Mouse (Mus musculus) thymus, adult 2 months (tissue): ENCODE measurements around the gene Rsrc1. TPM values are rescaled to one million over a fixed set of nuclear protein-coding genes. Genes with fewer than 3 reads are reported as not detected.

Source experiments
- DNase-seq: peaks from one replicate; pipeline ENCODE4 v3.0.0; 2021
- H3K27ac ChIP-seq: fragments of 200-500 bp; 2 replicates; pipeline ENCODE4 v1.5.1; 2012; ENCODE audit warnings: low read length, control low read depth; ENCODE audit not compliant: control insufficient read depth, insufficient read depth
- H3K27me3 ChIP-seq: fragments of 200-500 bp; 2 replicates; pipeline ENCODE4 v1.6.1; 2012; ENCODE audit warnings: mild to moderate bottlenecking, low read length, moderate library complexity, mixed read lengths; ENCODE audit not compliant: control insufficient read depth, insufficient read depth
- H3K36me3 ChIP-seq: fragments of 200-500 bp; 2 replicates; pipeline ENCODE4 v1.6.1; 2012; ENCODE audit warnings: mild to moderate bottlenecking, low read length, moderate library complexity; ENCODE audit not compliant: control insufficient read depth, insufficient read depth
- H3K4me1 ChIP-seq: fragments of 200-500 bp; replicated peaks from 2 replicates; pipeline ENCODE4 v1.6.1; 2012; ENCODE audit warnings: low read length; ENCODE audit not compliant: control insufficient read depth, insufficient read depth
- H3K4me3 ChIP-seq: fragments of 200-500 bp; 2 replicates; pipeline ENCODE4 v1.5.1; 2012; ENCODE audit warnings: mild to moderate bottlenecking, low read length, control low read depth, moderate library complexity; ENCODE audit not compliant: control insufficient read depth, insufficient read depth
- CTCF ChIP-seq: fragments of 200-500 bp; IDR thresholded peaks from 2 replicates; pipeline ENCODE4 v1.5.1; 2012; ENCODE audit warnings: mild to moderate bottlenecking, control low read depth, low read length, moderate library complexity, borderline replicate concordance; ENCODE audit not compliant: control insufficient read depth, poor library complexity, insufficient read depth; ENCODE audit errors: extremely low read depth
- POLR2A ChIP-seq: fragments of 200-500 bp; IDR thresholded peaks from 2 replicates; pipeline ENCODE4 v1.6.1; 2012; ENCODE audit warnings: mild to moderate bottlenecking, low read length, control low read depth, moderate library complexity; ENCODE audit not compliant: control insufficient read depth, poor library complexity, insufficient read depth; ENCODE audit errors: extremely low read depth
- WGBS: fragments of 180-500 bp; shearing (Covaris S2); methylation state at CpG from one replicate; pipeline ENCODE4 v1.1.7; 2018; 5-methylcytosine and 5-hydroxymethylcytosine counted together
- polyA plus RNA-seq: library from polyadenylated mRNA; depleted of rRNA; stranded (reverse); fragments of >200 nt; gene quantifications from 2 replicates; pipeline ENCODE4 v1.2.3, GENCODE M21; 2012; rRNA removed

Rsrc1 gene
- polyA plus RNA-seq = 4.7 and 5.1 TPM in 2 replicates

GRCm38 (mm10) chr3:66981101-66981661 is at the start of gene Rsrc1:
Gene Rsrc1 (plus strand): TSS chr3:66981390.
- Histone ChIP-seq H3K27ac (no peak within 1 kb of the TSS), H3K4me3 (peak within 1 kb of the TSS; percentile 27), H3K4me1 (peaks cover 21% of the 10 kb centered on the region), H3K27me3 (peaks cover 29% of the 10 kb centered on the region), H3K36me3 (no peaks in the 10 kb centered on the region)
- no peak for TF ChIP-seq POLR2A
- TF ChIP-seq CTCF = no peak
- 1% methylated on average over 58 of the region's 62 CpGs for WGBS
- peak; percentile 40 for DNase-seq

GRCm38 (mm10) chr3:66939675-66940074 is 41.5 kb upstream of the Rsrc1 start:
- H3K4me3 ChIP-seq = no peak overlapping the region
- no peaks in the 10 kb centered on the region for H3K36me3 ChIP-seq
- no peaks in the 10 kb centered on the region for H3K27me3 ChIP-seq
- H3K4me1 ChIP-seq = no peaks in the 10 kb centered on the region
- TF ChIP-seq CTCF (no peak), POLR2A (no peak)
- DNase-seq = no peak
- WGBS = 86% methylated on average over 10 of the region's 10 CpGs
- H3K27ac ChIP-seq = no peak overlapping the region

GRCm38 (mm10) chr3:66955126-66955525 is 26.1 kb upstream of the Rsrc1 start:
- no peak for TF ChIP-seq CTCF
- TF ChIP-seq POLR2A = no peak
- WGBS = 68% methylated on average over 2 of the region's 2 CpGs

GRCm38 (mm10) chr3:66959972-66960371 is 21.2 kb upstream of the Rsrc1 start:
- Histone ChIP-seq H3K27ac (no peak overlapping the region), H3K27me3 (no peaks in the 10 kb centered on the region), H3K4me1 (no peaks in the 10 kb centered on the region), H3K36me3 (no peaks in the 10 kb centered on the region), H3K4me3 (no peak overlapping the region)
- DNase-seq = no peak
- 31% methylated on average over 5 of the region's 5 CpGs for WGBS
- no peak for TF ChIP-seq CTCF
- TF ChIP-seq POLR2A = no peak

More at GRCm38 (mm10) chr3:66955126-66955525, 26.1 kb upstream of the Rsrc1 start:
- no peaks in the 10 kb centered on the region for H3K27me3 ChIP-seq
- no peak overlapping the region for H3K27ac ChIP-seq
- no peak overlapping the region for H3K4me3 ChIP-seq
- no peak for DNase-seq
- no peaks in the 10 kb centered on the region for H3K4me1 ChIP-seq
- no peaks in the 10 kb centered on the region for H3K36me3 ChIP-seq

GRCm38 (mm10) chr3:66964884-66965283 is 16.3 kb upstream of the Rsrc1 start:
- WGBS = 67% methylated on average over 3 of the region's 3 CpGs
- H3K4me1 ChIP-seq = no peaks in the 10 kb centered on the region
- no peak overlapping the region for H3K4me3 ChIP-seq
- no peaks in the 10 kb centered on the region for H3K27me3 ChIP-seq
- no peak overlapping the region for H3K27ac ChIP-seq
- no peaks in the 10 kb centered on the region for H3K36me3 ChIP-seq
- TF ChIP-seq POLR2A = no peak
- DNase-seq = no peak

- Histone ChIP-seq H3K27me3 (peaks cover 10% of the 10 kb centered on the region; the same call in 1 of the 2 replicates), H3K4me3 (no peak overlapping the region), H3K4me1 (no peaks in the 10 kb centered on the region), H3K27ac (no peak overlapping the region), H3K36me3 (no peaks in the 10 kb centered on the region)
- WGBS = 79% methylated on average over 4 of the region's 4 CpGs
- no peak for TF ChIP-seq CTCF
- no peak for TF ChIP-seq POLR2A
- DNase-seq = no peak
Observed at GRCm38 (mm10) chr3:66967508-66967907, 13.7 kb upstream of the Rsrc1 start.

- WGBS = 16% methylated on average over 10 of the region's 10 CpGs
- no peak overlapping the region for H3K4me3 ChIP-seq
- H3K4me1 ChIP-seq = peaks cover 7% of the 10 kb centered on the region; the same call in 1 of the 2 replicates
- peaks cover 14% of the 10 kb centered on the region; the same call in 1 of the 2 replicates for H3K27me3 ChIP-seq
- DNase-seq = no peak
- TF ChIP-seq POLR2A (no peak), CTCF (no peak)
- H3K36me3 ChIP-seq = no peaks in the 10 kb centered on the region
- H3K27ac ChIP-seq = no peak overlapping the region
Observed at GRCm38 (mm10) chr3:66970261-66970660, 10.9 kb upstream of the Rsrc1 start.
